Mouse (Mus musculus): ENCODE data around the gene Blm. TPM values are rescaled to one million over a fixed set of nuclear protein-coding genes. Genes with fewer than 3 reads are reported as not detected.

Gene Blm
- polyA plus RNA-seq, 1 experiment from 2014 or later: 3.1 TPM

GRCm38 (mm10) chr7:80453121-80453520, 81.8 kb downstream of the Blm start:
- ATAC-seq: no peak
- H3K27me3 ChIP-seq (replicated peaks; ENCODE audit: control insufficient read depth, insufficient read depth, low read length): no peaks in the 10 kb centered on the region
- H3K27ac ChIP-seq (ENCODE audit: low read depth, low read length): no peak overlapping the region
- 91% methylated on average over 3 of the region's 3 CpGs for WGBS
- no peaks in the 10 kb centered on the region for H3K4me1 ChIP-seq (replicated peaks; ENCODE audit: control insufficient read depth, insufficient read depth, low read length)
- H3K36me3 ChIP-seq (ENCODE audit: control insufficient read depth, insufficient read depth): no peaks in the 10 kb centered on the region
- no peak for TF ChIP-seq CTCF (IDR thresholded peaks at IDR 0.05; ENCODE audit: low read depth)
- H3K9ac ChIP-seq (ENCODE audit: low read depth, low read length): no peak overlapping the region
- H3K9me3 ChIP-seq (ENCODE audit: control insufficient read depth): no peaks in the 10 kb centered on the region
- no peak overlapping the region for H3K4me3 ChIP-seq (ENCODE audit: low read depth, low read length)
- H3K4me2 ChIP-seq (replicated peaks; ENCODE audit: low read depth): no peak overlapping the region

- Histone ChIP-seq H3K27ac (ENCODE audit: low read depth, low read length) (0 out of 2 replicates have a peak overlapping the region, but pooled peaks have one; percentile 2), H3K9me3 (ENCODE audit: control insufficient read depth) (no peaks in the 10 kb centered on the region), H3K4me3 (ENCODE audit: low read depth, low read length) (no peak overlapping the region), H3K4me1 (replicated peaks; ENCODE audit: control insufficient read depth, insufficient read depth, low read length) (no peaks in the 10 kb centered on the region), H3K36me3 (ENCODE audit: control insufficient read depth, insufficient read depth) (no peaks in the 10 kb centered on the region), H3K27me3 (replicated peaks; ENCODE audit: control insufficient read depth, insufficient read depth, low read length) (no peaks in the 10 kb centered on the region), H3K4me2 (replicated peaks; ENCODE audit: low read depth) (no peak overlapping the region), H3K9ac (ENCODE audit: low read depth, low read length) (no peak overlapping the region)
- ATAC-seq: no peak
- TF ChIP-seq CTCF (IDR thresholded peaks at IDR 0.05; ENCODE audit: low read depth): no peak
- 79% methylated on average over 5 of the region's 5 CpGs for WGBS
Observed at GRCm38 (mm10) chr7:80452241-80452640, 82.7 kb downstream of the Blm start.

- Histone ChIP-seq H3K36me3 (ENCODE audit: control insufficient read depth, insufficient read depth) (no peaks in the 10 kb centered on the region), H3K4me1 (replicated peaks; ENCODE audit: control insufficient read depth, insufficient read depth, low read length) (no peaks in the 10 kb centered on the region), H3K27me3 (replicated peaks; ENCODE audit: control insufficient read depth, insufficient read depth, low read length) (no peaks in the 10 kb centered on the region), H3K4me3 (ENCODE audit: low read depth, low read length) (no peak overlapping the region), H3K9ac (ENCODE audit: low read depth, low read length) (no peak overlapping the region), H3K9me3 (ENCODE audit: control insufficient read depth) (no peaks in the 10 kb centered on the region), H3K27ac (ENCODE audit: low read depth, low read length) (0 out of 2 replicates have a peak overlapping the region, but pooled peaks have one; percentile 2), H3K4me2 (replicated peaks; ENCODE audit: low read depth) (no peak overlapping the region)
- TF ChIP-seq CTCF (IDR thresholded peaks at IDR 0.05; ENCODE audit: low read depth): no peak
- peak; percentile 76 for ATAC-seq
- 58% methylated on average over 3 of the region's 3 CpGs for WGBS
Observed at GRCm38 (mm10) chr7:80451550-80452232, 83.2 kb downstream of the Blm start.

GRCm38 (mm10) chr7:80450354-80450753, 84.6 kb downstream of the Blm start:
- WGBS: 76% methylated on average over 4 of the region's 4 CpGs
- H3K4me1 ChIP-seq (replicated peaks; ENCODE audit: control insufficient read depth, insufficient read depth, low read length): no peaks in the 10 kb centered on the region
- TF ChIP-seq CTCF (IDR thresholded peaks at IDR 0.05; ENCODE audit: low read depth): no peak
- no peak overlapping the region for H3K4me3 ChIP-seq (ENCODE audit: low read depth, low read length)
- no peak overlapping the region for H3K9ac ChIP-seq (ENCODE audit: low read depth, low read length)
- H3K4me2 ChIP-seq (replicated peaks; ENCODE audit: low read depth): no peak overlapping the region
- H3K27me3 ChIP-seq (replicated peaks; ENCODE audit: control insufficient read depth, insufficient read depth, low read length): no peaks in the 10 kb centered on the region
- no peak overlapping the region for H3K27ac ChIP-seq (ENCODE audit: low read depth, low read length)
- no peaks in the 10 kb centered on the region for H3K9me3 ChIP-seq (ENCODE audit: control insufficient read depth)
- no peaks in the 10 kb centered on the region for H3K36me3 ChIP-seq (ENCODE audit: control insufficient read depth, insufficient read depth)
- ATAC-seq: no peak

- Histone ChIP-seq H3K4me2 (replicated peaks; ENCODE audit: low read depth) (no peak overlapping the region), H3K27me3 (replicated peaks; ENCODE audit: control insufficient read depth, insufficient read depth, low read length) (no peaks in the 10 kb centered on the region), H3K27ac (ENCODE audit: low read depth, low read length) (no peak overlapping the region), H3K4me3 (ENCODE audit: low read depth, low read length) (no peak overlapping the region), H3K9me3 (ENCODE audit: control insufficient read depth) (no peaks in the 10 kb centered on the region), H3K36me3 (ENCODE audit: control insufficient read depth, insufficient read depth) (no peaks in the 10 kb centered on the region), H3K4me1 (replicated peaks; ENCODE audit: control insufficient read depth, insufficient read depth, low read length) (no peaks in the 10 kb centered on the region), H3K9ac (ENCODE audit: low read depth, low read length) (no peak overlapping the region)
- no peak for ATAC-seq
- TF ChIP-seq CTCF (IDR thresholded peaks at IDR 0.05; ENCODE audit: low read depth): no peak
- 58% methylated on average over 6 of the region's 6 CpGs for WGBS
Observed at GRCm38 (mm10) chr7:80449620-80450091, 85.3 kb downstream of the Blm start.

GRCm38 (mm10) chr7:80447336-80447735, 87.6 kb downstream of the Blm start:
- H3K9me3 ChIP-seq (ENCODE audit: control insufficient read depth): no peaks in the 10 kb centered on the region
- 95% methylated on average over 8 of the region's 8 CpGs for WGBS
- H3K9ac ChIP-seq (ENCODE audit: low read depth, low read length): no peak overlapping the region
- no peak for TF ChIP-seq CTCF (IDR thresholded peaks at IDR 0.05; ENCODE audit: low read depth)
- H3K27me3 ChIP-seq (replicated peaks; ENCODE audit: control insufficient read depth, insufficient read depth, low read length): no peaks in the 10 kb centered on the region
- H3K27ac ChIP-seq (ENCODE audit: low read depth, low read length): no peak overlapping the region
- no peak for ATAC-seq
- H3K4me1 ChIP-seq (replicated peaks; ENCODE audit: control insufficient read depth, insufficient read depth, low read length): no peaks in the 10 kb centered on the region
- H3K36me3 ChIP-seq (ENCODE audit: control insufficient read depth, insufficient read depth): no peaks in the 10 kb centered on the region
- H3K4me3 ChIP-seq (ENCODE audit: low read depth, low read length): no peak overlapping the region
- H3K4me2 ChIP-seq (replicated peaks; ENCODE audit: low read depth): no peak overlapping the region

Data from intestine, postnatal 0 days (tissue).